Mouse (Mus musculus) kidney, postnatal 0 days (tissue): ENCODE results near the gene Slc52a3. TPM values are rescaled to one million over a fixed set of nuclear protein-coding genes. Genes with fewer than 3 reads are reported as not detected.
A peak's percentile ranks its signal among the peaks of the same experiment; 100 is the strongest.

Experiments used
- ATAC-seq: fragments of 200-750 bp; cut with Nextera tagmentation; replicated peaks from 2 replicates; pipeline ENCODE4 v1.8.0; 2017; ENCODE audit warnings: low read depth, moderate number of reproducible peaks, moderate TSS enrichment, moderate library complexity; ENCODE audit not compliant: low FRiP score
- DNase-seq: peaks from one replicate; pipeline ENCODE4 v3.0.0-alpha.2; 2016; ENCODE audit warnings: low spot score
- H3K27ac ChIP-seq: fragments of 300-500 bp; sonication (generic); 2 replicates; pipeline ENCODE4 v1.5.1; 2014; ENCODE audit warnings: mild to moderate bottlenecking
- H3K27me3 ChIP-seq: fragments of 300-500 bp; sonication (generic); 2 replicates; pipeline ENCODE4 v1.6.1; 2014; ENCODE audit warnings: low read length, mixed read lengths; ENCODE audit not compliant: insufficient read depth
- H3K36me3 ChIP-seq: fragments of 300-500 bp; sonication (generic); 2 replicates; pipeline ENCODE4 v1.6.1; 2014; ENCODE audit warnings: low read length, mixed read lengths; ENCODE audit not compliant: insufficient read depth
- H3K4me1 ChIP-seq: fragments of 300-500 bp; sonication (generic); replicated peaks from 2 replicates; pipeline ENCODE4 v1.6.1; 2014; ENCODE audit warnings: antibody characterized with exemption, low read length, mixed read lengths; ENCODE audit not compliant: insufficient read depth
- H3K4me2 ChIP-seq: fragments of 300-500 bp; sonication (generic); 2 replicates; pipeline ENCODE4 v1.6.1; 2014; ENCODE audit warnings: mild to moderate bottlenecking, low read length, moderate library complexity, mixed read lengths
- H3K4me3 ChIP-seq: fragments of 300-500 bp; sonication (generic); replicated peaks from 2 replicates; pipeline ENCODE4 v1.5.1; 2014; ENCODE audit warnings: low read depth, low read length
- H3K9ac ChIP-seq: fragments of 300-500 bp; sonication (generic); 2 replicates; pipeline ENCODE4 v1.6.1; 2014; ENCODE audit warnings: low read depth, low read length
- H3K9me3 ChIP-seq: fragments of 300-500 bp; sonication (generic); replicated peaks from 2 replicates; pipeline ENCODE4 v1.6.1; 2016; ENCODE audit warnings: low read length, inconsistent platforms, mixed read lengths
- CTCF ChIP-seq: IDR thresholded peaks from 2 replicates; pipeline ENCODE4 v1.5.1; 2016; ENCODE audit warnings: antibody characterized with exemption, low read depth, mild to moderate bottlenecking, moderate library complexity
- WGBS: fragments of 180-500 bp; shearing (Covaris S2); extraction: QIAGEN DNeasy Blood & Tissue Kit; methylation state at CpG from one replicate; pipeline ENCODE4 v1.1.7; 2014; 5-methylcytosine and 5-hydroxymethylcytosine counted together
- polyA plus RNA-seq: library from polyadenylated mRNA; unstranded; fragments of >200 nt; fragmentation: Nextera tagmentation; extraction: Ambion mirVana; gene quantifications from 2 replicates; pipeline ENCODE4 v1.2.1, GENCODE M21; 2015

Slc52a3 gene
- polyA plus RNA-seq, 1 experiment from 2014 or later = 24.5 TPM

GRCm38 (mm10) chr2:152002529-152002928, 6.2 kb downstream of the Slc52a3 start:
- DNase-seq (no peak), ATAC-seq (no peak)
- Histone ChIP-seq H3K9ac (no peak overlapping the region), H3K4me2 (no peak overlapping the region), H3K36me3 (no peaks in the 10 kb centered on the region), H3K27me3 (no peaks in the 10 kb centered on the region), H3K27ac (no peak overlapping the region), H3K9me3 (no peaks in the 10 kb centered on the region), H3K4me1 (peaks cover 15% of the 10 kb centered on the region), H3K4me3 (no peak overlapping the region)
- TF ChIP-seq CTCF = no peak
- WGBS = 41% methylated on average over 6 of the region's 6 CpGs

DNA sequence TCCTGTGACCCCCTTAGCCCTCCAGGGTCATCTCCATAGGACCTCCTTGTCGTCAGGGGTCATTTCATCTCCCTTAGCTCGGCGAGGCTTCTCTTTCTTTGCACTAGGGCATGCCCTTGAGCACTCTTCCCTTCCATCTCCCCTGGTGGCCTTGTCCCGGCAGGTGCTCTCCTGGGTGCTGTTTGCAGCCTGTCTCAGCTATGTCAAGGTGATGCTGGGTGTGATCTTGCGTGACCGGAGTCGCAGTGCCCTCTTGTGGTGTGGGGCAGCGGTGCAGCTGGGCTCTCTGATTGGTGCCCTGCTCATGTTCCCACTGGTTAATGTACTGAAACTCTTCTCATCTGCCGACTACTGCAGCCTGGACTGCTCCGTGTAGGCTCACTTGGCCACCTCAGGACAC, 11.5 kb downstream of the Slc52a3 start:
- 46% methylated on average over 10 of the region's 10 CpGs for WGBS
- Histone ChIP-seq H3K4me3 (no peak overlapping the region), H3K4me2 (no peak overlapping the region), H3K4me1 (no peaks in the 10 kb centered on the region; the same call in 1 of the 2 replicates), H3K9me3 (no peaks in the 10 kb centered on the region), H3K36me3 (no peaks in the 10 kb centered on the region), H3K9ac (no peak overlapping the region), H3K27me3 (no peaks in the 10 kb centered on the region), H3K27ac (no peak overlapping the region)
- peak; percentile 56 for TF ChIP-seq CTCF
- ATAC-seq = no peak
- DNase-seq = no peak

DNA sequence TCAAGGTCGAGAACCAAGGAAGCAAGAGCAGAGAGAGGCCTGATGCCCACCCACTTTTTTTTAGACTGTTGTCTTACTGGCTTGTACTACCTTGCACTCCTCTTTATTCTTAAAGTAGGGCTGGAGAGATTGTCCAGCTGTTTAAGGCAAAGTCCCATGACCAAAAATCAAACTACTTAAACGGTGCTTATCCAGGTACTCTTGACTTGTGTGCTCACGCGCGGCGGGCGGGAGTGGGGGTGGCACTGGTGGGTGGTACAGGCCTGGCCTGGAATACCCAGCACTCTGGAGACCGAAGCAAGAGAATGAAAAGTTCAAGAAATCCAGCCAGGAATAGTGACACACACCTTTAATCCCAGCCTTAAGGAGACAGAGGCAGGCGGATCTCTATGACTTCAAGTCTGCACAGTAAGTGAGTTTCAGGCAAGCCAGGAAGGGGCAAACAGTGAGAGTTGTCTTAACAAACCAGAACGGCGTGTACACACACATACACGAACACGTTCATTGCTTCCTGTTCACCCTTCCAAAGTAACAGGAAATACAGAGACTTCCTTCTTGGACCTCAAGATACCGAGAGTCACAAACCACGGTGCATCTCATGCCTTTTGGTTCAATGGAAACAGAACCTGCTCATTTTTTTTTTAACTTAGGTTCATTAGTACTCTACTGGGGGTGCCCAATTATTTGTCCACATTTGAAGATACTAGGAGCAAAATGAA, 12.9 kb downstream of the Slc52a3 start:
- ATAC-seq (no peak), DNase-seq (no peak)
- H3K4me2 ChIP-seq = no peak overlapping the region
- H3K4me1 ChIP-seq = no peaks in the 10 kb centered on the region; the same call in 1 of the 2 replicates
- H3K36me3 ChIP-seq = no peaks in the 10 kb centered on the region
- no peak overlapping the region for H3K4me3 ChIP-seq
- H3K9ac ChIP-seq = no peak overlapping the region
- WGBS = 83% methylated on average over 15 of the region's 15 CpGs
- no peaks in the 10 kb centered on the region for H3K27me3 ChIP-seq
- no peak overlapping the region for H3K27ac ChIP-seq
- no peak for TF ChIP-seq CTCF
- no peaks in the 10 kb centered on the region for H3K9me3 ChIP-seq

DNA sequence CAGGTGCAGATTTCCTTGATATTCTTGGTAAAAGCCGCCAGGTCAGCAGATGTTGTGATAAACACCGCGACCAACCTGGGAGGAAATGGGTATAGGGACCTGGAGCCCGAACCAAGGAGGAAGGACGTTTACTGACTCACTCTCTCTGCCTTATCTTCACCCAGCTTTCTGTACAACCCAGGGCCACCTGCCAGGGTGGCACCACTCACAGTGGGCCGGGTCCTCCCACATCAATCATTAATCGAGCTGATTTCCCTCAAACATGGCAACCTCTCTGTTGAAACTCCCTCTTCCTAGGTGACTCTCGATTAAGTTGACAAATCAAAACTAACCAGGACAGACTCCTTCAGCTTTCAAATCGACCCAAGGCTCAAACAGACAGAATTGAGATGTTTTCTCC, 13.9 kb downstream of the Slc52a3 start:
- Histone ChIP-seq H3K4me2 (no peak overlapping the region), H3K4me3 (no peak overlapping the region), H3K9me3 (no peaks in the 10 kb centered on the region), H3K9ac (no peak overlapping the region), H3K27ac (peak overlapping the region; percentile 13; the same call in 1 of the 2 replicates), H3K27me3 (no peaks in the 10 kb centered on the region), H3K4me1 (no peaks in the 10 kb centered on the region; the same call in 1 of the 2 replicates), H3K36me3 (no peaks in the 10 kb centered on the region)
- ATAC-seq (no peak), DNase-seq (no peak)
- no peak for TF ChIP-seq CTCF
- WGBS = 77% methylated on average over 9 of the region's 9 CpGs

DNA sequence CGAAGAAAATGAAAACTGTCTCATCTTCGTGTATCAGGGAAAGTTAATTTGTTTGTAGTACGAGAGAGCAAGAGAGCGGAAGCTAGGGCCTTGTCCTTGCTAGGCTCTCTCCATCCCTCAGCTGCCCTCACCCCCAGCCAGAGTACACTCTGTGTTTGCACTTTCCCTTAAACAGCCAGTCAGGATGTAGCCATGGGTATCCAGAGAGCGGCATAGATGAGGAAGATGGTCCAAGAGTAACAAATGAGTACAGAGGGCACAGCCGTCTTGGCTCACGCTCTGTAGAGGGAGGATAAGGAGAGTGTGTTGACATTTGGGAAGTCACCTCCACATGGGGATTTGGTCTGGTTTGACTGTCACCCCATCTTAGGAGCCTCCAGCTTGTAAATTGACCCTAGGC, 14.3 kb downstream of the Slc52a3 start:
- 81% methylated on average over 7 of the region's 7 CpGs for WGBS
- H3K9me3 ChIP-seq = no peaks in the 10 kb centered on the region
- no peak for TF ChIP-seq CTCF
- no peak overlapping the region for H3K4me3 ChIP-seq
- no peaks in the 10 kb centered on the region; the same call in 1 of the 2 replicates for H3K4me1 ChIP-seq
- no peak overlapping the region for H3K9ac ChIP-seq
- no peak for DNase-seq
- H3K27me3 ChIP-seq = no peaks in the 10 kb centered on the region
- no peaks in the 10 kb centered on the region for H3K36me3 ChIP-seq
- H3K4me2 ChIP-seq = no peak overlapping the region
- H3K27ac ChIP-seq = peak overlapping the region; percentile 13; the same call in 1 of the 2 replicates
- ATAC-seq = no peak

DNA sequence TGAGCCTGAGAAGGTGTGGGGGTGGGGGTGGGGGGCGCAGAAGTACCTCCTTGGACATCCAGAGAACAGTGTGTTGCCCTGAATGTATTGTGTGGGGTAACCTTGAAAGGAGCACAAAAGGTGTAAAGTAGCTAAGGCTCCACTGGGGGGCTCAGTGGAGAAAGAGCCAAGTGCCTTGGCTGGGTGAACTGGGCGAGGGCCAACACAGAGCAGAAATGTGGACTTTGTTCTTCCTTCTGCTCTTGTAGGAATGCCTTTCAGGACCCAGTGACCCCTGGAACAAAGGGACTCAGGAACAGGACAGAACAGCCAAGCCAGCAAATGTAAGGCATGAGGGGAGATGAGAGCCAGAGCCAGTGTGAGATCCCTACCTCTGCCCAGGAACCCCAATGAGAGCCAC, 15.4 kb downstream of the Slc52a3 start:
- H3K4me2 ChIP-seq = no peak overlapping the region
- 32% methylated on average over 2 of the region's 2 CpGs for WGBS
- no peaks in the 10 kb centered on the region; the same call in 1 of the 2 replicates for H3K4me1 ChIP-seq
- TF ChIP-seq CTCF = peak; percentile 53
- peak overlapping the region; percentile 82 for H3K27ac ChIP-seq
- H3K4me3 ChIP-seq = no peak overlapping the region
- H3K27me3 ChIP-seq = no peaks in the 10 kb centered on the region
- H3K9me3 ChIP-seq = no peaks in the 10 kb centered on the region
- no peak overlapping the region for H3K9ac ChIP-seq
- DNase-seq (peak; percentile 73), ATAC-seq (peak; percentile 88)
- H3K36me3 ChIP-seq = no peaks in the 10 kb centered on the region
